Mouse (Mus musculus) CH12.LX (cell line): ENCODE measurements at regions not wholly inside any gene's neighbourhood (a gene's known extent, or its start where the extent isn't known, plus 50 kb on each side); places are given as distances from the start of the nearest gene placed in this dataset.

Experiments
- CHD1 ChIP-seq: IDR thresholded peaks from 2 replicates; pipeline ENCODE4 v1.6.1; 2012; ENCODE audit warnings: low read depth, low read length, improper control_type of control experiment, inconsistent platforms
- CHD2 ChIP-seq: IDR thresholded peaks from 2 replicates; pipeline ENCODE4 v1.6.1; 2011; ENCODE audit warnings: low read length, improper control_type of control experiment
- CTCF ChIP-seq, 2 experiments: IDR thresholded peaks in 1 of 2; conservative IDR thresholded peaks in 1 of 2; 2 replicates each; pipeline ENCODE4 v1.5.1; 2011 to 2012; ENCODE audit warnings: low read depth in 2 of 2, low read length in 2 of 2, improper control_type of control experiment in 1 of 2, inconsistent platforms in 1 of 2, mild to moderate bottlenecking in 1 of 2, moderate library complexity in 1 of 2
- E2F4 ChIP-seq: IDR thresholded peaks from 2 replicates; pipeline ENCODE4 v1.6.1; 2011; ENCODE audit warnings: low read depth, low read length, improper control_type of control experiment; ENCODE audit not compliant: insufficient replicate concordance
- EP300 ChIP-seq: IDR thresholded peaks from 2 replicates; pipeline ENCODE4 v1.6.1; 2011; ENCODE audit warnings: low read length, improper control_type of control experiment
- IRF4 ChIP-seq: IDR thresholded peaks from 2 replicates; pipeline ENCODE4 v1.6.1; 2014; ENCODE audit warnings: low read depth, mild to moderate bottlenecking, inconsistent platforms, low read length, improper control_type of control experiment
- MAZ ChIP-seq: IDR thresholded peaks from 2 replicates; pipeline ENCODE4 v1.6.1; 2012; ENCODE audit warnings: low read depth, mild to moderate bottlenecking, inconsistent platforms, low read length, improper control_type of control experiment, moderate library complexity
- MEF2A ChIP-seq: IDR thresholded peaks from 2 replicates; pipeline ENCODE4 v1.6.1; 2014; ENCODE audit warnings: low read depth, mild to moderate bottlenecking, inconsistent platforms, low read length, improper control_type of control experiment, borderline replicate concordance
- NELFE ChIP-seq: IDR thresholded peaks from 2 replicates; pipeline ENCODE4 v1.6.1; 2011; ENCODE audit warnings: low read depth, low read length, improper control_type of control experiment
- POLR2A ChIP-seq: IDR thresholded peaks from 2 replicates; pipeline ENCODE4 v1.6.1; 2011; ENCODE audit warnings: low read depth, mild to moderate bottlenecking, improper control_type of control experiment, low read length
- POLR2AphosphoS2 ChIP-seq: IDR thresholded peaks from 2 replicates; pipeline ENCODE4 v1.6.1; 2011; ENCODE audit warnings: low read depth, low read length, improper control_type of control experiment
- TCF12 ChIP-seq: IDR thresholded peaks from 2 replicates; pipeline ENCODE4 v1.6.1; 2014; ENCODE audit warnings: low read depth, mild to moderate bottlenecking, inconsistent platforms, low read length, improper control_type of control experiment
- USF1 ChIP-seq: IDR thresholded peaks from 2 replicates; pipeline ENCODE4 v1.6.1; 2014; ENCODE audit warnings: low read depth, mild to moderate bottlenecking, inconsistent platforms, low read length, improper control_type of control experiment

DNA sequence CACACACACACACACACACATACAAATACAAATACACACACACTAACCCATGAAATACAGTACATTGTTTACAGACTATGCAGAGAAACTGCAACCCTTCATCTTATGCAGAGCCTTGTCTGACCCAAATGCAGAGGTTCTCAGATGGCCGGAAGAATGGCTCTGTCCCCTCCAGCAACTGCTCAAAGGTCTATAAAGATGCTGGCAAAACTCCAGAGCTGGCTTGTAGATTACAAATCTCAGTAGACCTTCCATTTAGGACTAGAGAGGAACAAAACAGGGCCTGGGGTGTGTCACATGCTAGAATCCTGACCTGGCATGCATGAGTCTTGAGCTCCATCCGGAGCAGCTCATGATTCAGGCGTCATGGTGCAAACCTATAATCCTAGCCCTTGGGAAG is 364.4 kb upstream of the Runx1 start:
- TF ChIP-seq CHD1 (no peak), POLR2A (no peak), CTCF (conservative IDR thresholded peaks at IDR 0.05 in 1 of 2, IDR thresholded peaks at IDR 0.05 in 1 of 2; ENCODE audit: low read depth in 2 of 2, low read length in 2 of 2) (no peak), NELFE (no peak), CHD2 (no peak), POLR2AphosphoS2 (no peak), EP300 (no peak), E2F4 (no peak), TCF12 (no peak), IRF4 (no peak), USF1 (no peak), MAZ (no peak), MEF2A (no peak)
